ENCODE assay signal across 10 mouse cellular contexts in the genomic region with DNA sequence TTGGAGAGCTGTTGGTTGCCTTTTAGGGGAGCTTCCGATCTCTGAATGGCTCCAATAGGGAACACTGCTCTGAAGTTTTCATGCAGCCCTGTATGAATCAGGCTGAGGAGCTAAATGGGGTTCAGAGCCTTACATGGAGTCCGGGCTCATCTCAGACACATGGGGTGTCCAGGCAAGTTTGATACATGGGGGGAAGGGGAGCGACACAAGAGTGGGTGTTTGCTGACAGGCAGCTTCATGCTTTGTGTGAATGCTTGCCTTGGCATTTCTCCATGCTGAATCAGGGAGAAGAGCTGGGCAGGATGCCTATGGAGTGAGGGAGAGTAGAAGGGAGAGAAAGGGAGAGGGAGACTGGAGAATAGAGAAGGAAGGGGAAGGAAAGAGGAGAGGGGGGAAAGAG.
DNase-seq lines count a peak whose midpoint lies in the region; ATAC-seq and TF ChIP-seq lines count a peak whose summit lies in the region.
"Had no signal": no experiment of that assay in that cellular context is flagged by ENCODE, and none has a peak within 500 bp of the region (broad histone marks: within the 10 kb centered on the region; RNA-seq: fewer than 3 reads in every experiment).

No protein-coding gene starts in this region.

- intact Hi-C loops in left cerebral cortex, postnatal 4 days (cut with DNase I), result no loop called here
- intact Hi-C loops in gastrocnemius, adult 2 months (cut with DNase I), result no loop called here

- TF ChIP-seq CTCF in hindbrain, postnatal 0 days (IDR thresholded peaks at IDR 0.05; ENCODE audit: low read depth), result no peak
- no peak for TF ChIP-seq CTCF in gastrocnemius, adult 2 months (IDR thresholded peaks at IDR 0.05)

- H3K4me3 ChIP-seq in hindbrain, postnatal 0 days (ENCODE audit: low read length), result no peak overlapping the region
- H3K4me3 ChIP-seq in hindbrain, embryonic 13.5 days, result no peak overlapping the region
- H3K4me3 ChIP-seq in gastrocnemius, adult 2 months, result no peak overlapping the region
- H3K4me3 ChIP-seq in hindbrain, embryonic 14.5 days (replicated peaks; ENCODE audit: low read length), result no peak overlapping the region
- H3K4me3 ChIP-seq: hindbrain, embryonic 12.5 days had no signal

- peak; percentile 53; the same call in 1 of the 2 replicates for ATAC-seq in hindbrain, postnatal 0 days
- no peak for ATAC-seq in hindbrain, embryonic 13.5 days (ENCODE audit: low FRiP score)
- ATAC-seq in hindbrain, embryonic 14.5 days (ENCODE audit: low FRiP score), result no peak

- peak; percentile 50 for DNase-seq in hindbrain, postnatal 0 days (ENCODE audit: low spot score)
- DNase-seq in brain, adult 2 months (ENCODE audit: low read depth, low spot score), result peak; percentile 76
- peak; percentile 40 to 58 for DNase-seq in frontal cortex, postnatal 36 days (ENCODE audit: low spot score in 2 of 2)
- peak; percentile 29 for DNase-seq in left cerebral cortex, postnatal 4 days
- DNase-seq in spleen, adult 18-20 months, result no peak
- no peak for DNase-seq in gastrocnemius, adult 2 months
- DNase-seq in hindbrain, embryonic 14.5 days (ENCODE audit: low spot score), result no peak
- DNase-seq: adrenal gland, postnatal 14 days had no signal

- H3K4me2 ChIP-seq in hindbrain, postnatal 0 days (ENCODE audit: low read depth, low read length), result no peak overlapping the region
- no peak overlapping the region for H3K4me2 ChIP-seq in hindbrain, embryonic 13.5 days
- H3K4me2 ChIP-seq in hindbrain, embryonic 14.5 days (replicated peaks), result no peak overlapping the region
- H3K4me2 ChIP-seq: hindbrain, embryonic 12.5 days had no signal

- H3K9me3 ChIP-seq in hindbrain, postnatal 0 days (ENCODE audit: low read length), result no peaks in the 10 kb centered on the region
- no peaks in the 10 kb centered on the region for H3K9me3 ChIP-seq in hindbrain, embryonic 13.5 days
- no peaks in the 10 kb centered on the region for H3K9me3 ChIP-seq in hindbrain, embryonic 14.5 days (ENCODE audit: control insufficient read depth, low read length)
- H3K9me3 ChIP-seq: hindbrain, embryonic 12.5 days had no signal

- H3K9ac ChIP-seq in hindbrain, postnatal 0 days (replicated peaks; ENCODE audit: low read length), result no peak overlapping the region
- H3K9ac ChIP-seq in hindbrain, embryonic 13.5 days, result no peak overlapping the region
- no peak overlapping the region for H3K9ac ChIP-seq in hindbrain, embryonic 14.5 days
- H3K9ac ChIP-seq: hindbrain, embryonic 12.5 days had no signal

- no peaks in the 10 kb centered on the region for H3K36me3 ChIP-seq in hindbrain, postnatal 0 days (ENCODE audit: insufficient read depth, low read length)
- H3K36me3 ChIP-seq in hindbrain, embryonic 13.5 days, result no peaks in the 10 kb centered on the region
- no peaks in the 10 kb centered on the region for H3K36me3 ChIP-seq in hindbrain, embryonic 14.5 days (replicated peaks; ENCODE audit: control insufficient read depth, insufficient read depth)
- H3K36me3 ChIP-seq: hindbrain, embryonic 12.5 days had no signal

- 59% methylated on average over 3 of the region's 3 CpGs for WGBS in hindbrain, postnatal 0 days
- WGBS in hindbrain, embryonic 13.5 days, result 81% methylated on average over 3 of the region's 3 CpGs
- 77% methylated on average over 3 of the region's 3 CpGs for WGBS in hindbrain, embryonic 14.5 days

- H3K27ac ChIP-seq in hindbrain, postnatal 0 days, result no peak overlapping the region
- no peak overlapping the region for H3K27ac ChIP-seq in hindbrain, embryonic 13.5 days
- no peak overlapping the region for H3K27ac ChIP-seq in gastrocnemius, adult 2 months
- H3K27ac ChIP-seq in hindbrain, embryonic 14.5 days, result no peak overlapping the region
- H3K27ac ChIP-seq: hindbrain, embryonic 12.5 days had no signal

- no peaks in the 10 kb centered on the region for H3K4me1 ChIP-seq in hindbrain, postnatal 0 days (ENCODE audit: insufficient read depth, low read length)
- no peaks in the 10 kb centered on the region for H3K4me1 ChIP-seq in hindbrain, embryonic 13.5 days (replicated peaks)
- H3K4me1 ChIP-seq in hindbrain, embryonic 14.5 days (replicated peaks; ENCODE audit: control insufficient read depth, insufficient read depth, low read length), result no peaks in the 10 kb centered on the region
- H3K4me1 ChIP-seq: hindbrain, embryonic 12.5 days had no signal

- H3K27me3 ChIP-seq in hindbrain, postnatal 0 days (ENCODE audit: insufficient read depth, low read length), result no peaks in the 10 kb centered on the region
- H3K27me3 ChIP-seq in hindbrain, embryonic 13.5 days, result no peaks in the 10 kb centered on the region
- no peaks in the 10 kb centered on the region for H3K27me3 ChIP-seq in hindbrain, embryonic 14.5 days (ENCODE audit: control insufficient read depth, insufficient read depth, low read length)
- H3K27me3 ChIP-seq: hindbrain, embryonic 12.5 days had no signal

Comparison
In these comparisons a context has a peak if more than half of its experiments do, and no peak if none do; other contexts are left out.
1. DNase-seq: peak in hindbrain, postnatal 0 days (single experiment), brain, adult 2 months (single experiment), frontal cortex, postnatal 36 days (2 of 2) and left cerebral cortex, postnatal 4 days (single experiment); none in spleen, adult 18-20 months (0 of 2), gastrocnemius, adult 2 months (single experiment) and hindbrain, embryonic 14.5 days (single experiment).